Mouse (Mus musculus) hindbrain, embryonic 12.5 days (tissue): ENCODE results near the gene Ddx19a. TPM values are rescaled to one million over a fixed set of nuclear protein-coding genes. Genes with fewer than 3 reads are reported as not detected.
"Not testable (repeated sequence)": the region's sequence is repeated elsewhere in the genome, so short reads cannot be mapped to it uniquely, and the experiment has no call there.

Experiments
- ATAC-seq: fragments of 200-750 bp; cut with Nextera tagmentation; 2 replicates; pipeline ENCODE4 v1.8.0; 2017; ENCODE audit warnings: moderate TSS enrichment; ENCODE audit not compliant: low FRiP score
- H3K27ac ChIP-seq: fragments of 300-500 bp; sonication (generic); 2 replicates; pipeline ENCODE4 v1.5.1; 2016; ENCODE audit warnings: mild to moderate bottlenecking
- H3K27me3 ChIP-seq: fragments of 300-500 bp; sonication (generic); 2 replicates; pipeline ENCODE4 v1.6.1; 2016; ENCODE audit warnings: mild to moderate bottlenecking
- H3K36me3 ChIP-seq: fragments of 300-500 bp; sonication (generic); 2 replicates; pipeline ENCODE4 v1.6.1; 2016; ENCODE audit warnings: mild to moderate bottlenecking
- H3K4me1 ChIP-seq: fragments of 300-500 bp; sonication (generic); 2 replicates; pipeline ENCODE4 v1.6.1; 2016
- H3K4me2 ChIP-seq: fragments of 300-500 bp; sonication (generic); replicated peaks from 2 replicates; pipeline ENCODE4 v1.6.1; 2016; ENCODE audit warnings: mild to moderate bottlenecking
- H3K4me3 ChIP-seq: fragments of 300-500 bp; sonication (generic); 2 replicates; pipeline ENCODE4 v1.5.1; 2016; ENCODE audit warnings: mild to moderate bottlenecking
- H3K9ac ChIP-seq: fragments of 300-500 bp; sonication (generic); 2 replicates; pipeline ENCODE4 v1.6.1; 2016; ENCODE audit warnings: mild to moderate bottlenecking, moderate library complexity
- H3K9me3 ChIP-seq: fragments of 300-500 bp; sonication (generic); replicated peaks from 2 replicates; pipeline ENCODE4 v1.6.1; 2016; ENCODE audit warnings: mild to moderate bottlenecking
- WGBS: fragments of 180-500 bp; shearing (Covaris S2); methylation state at CpG from one replicate; pipeline ENCODE4 v1.1.7; 2016; 5-methylcytosine and 5-hydroxymethylcytosine counted together
- polyA plus RNA-seq: library from polyadenylated mRNA; unstranded; fragments of >200 nt; fragmentation: Nextera tagmentation; extraction: Ambion mirVana; gene quantifications from 2 replicates; pipeline ENCODE4 v1.2.1, GENCODE M21; 2016

The Ddx19a gene
- polyA plus RNA-seq, 1 experiment from 2014 or later: 13.9 TPM

- H3K9ac ChIP-seq, H3K4me1 ChIP-seq, H3K4me2 ChIP-seq, H3K27ac ChIP-seq, H3K4me3 ChIP-seq, H3K9me3 ChIP-seq, H3K36me3 ChIP-seq, ATAC-seq, H3K27me3 ChIP-seq: not testable (repeated sequence)
- WGBS: 78% methylated on average over 2 of the region's 2 CpGs
These were observed 29.0 kb upstream of the Ddx19a start for GRCm38 (mm10) chr8:111026609-111027008.

DNA sequence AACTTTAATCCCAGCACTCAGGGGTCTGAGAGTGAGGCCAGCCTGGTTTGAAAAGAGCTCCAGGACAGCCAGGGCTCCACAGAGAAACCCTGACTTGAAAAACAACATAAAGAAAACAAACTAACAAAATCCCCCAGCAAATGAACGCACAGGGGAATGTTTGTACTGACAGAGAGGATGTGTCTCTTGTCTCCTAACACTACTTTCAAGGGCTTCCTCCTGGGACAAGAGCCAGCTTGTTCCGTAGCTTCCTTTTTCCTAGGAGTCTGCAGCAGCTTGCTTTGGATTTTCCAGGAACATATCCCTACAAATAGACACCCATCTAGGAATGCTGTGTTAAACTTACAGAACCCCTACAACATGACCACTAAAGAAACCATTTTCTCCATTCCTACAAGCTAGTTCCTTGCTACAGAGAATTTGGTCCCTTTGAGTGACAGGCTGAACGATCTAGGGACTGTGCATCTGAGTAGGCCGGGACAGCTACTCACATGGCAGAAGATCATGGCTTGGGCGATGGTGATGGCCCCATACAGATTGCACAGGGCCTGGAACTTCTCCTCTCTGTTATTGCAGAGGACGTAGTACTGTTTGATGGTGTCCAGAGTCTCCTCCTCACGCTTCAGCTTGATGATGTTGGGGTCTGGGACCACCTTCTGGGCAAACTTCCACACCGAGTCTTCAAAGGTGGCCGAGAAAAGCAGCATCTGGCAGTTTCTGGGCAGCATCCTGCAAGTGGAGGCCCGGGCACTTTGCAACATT lies 12.8 kb upstream of the Ddx19a start:
- not testable (repeated sequence) for ATAC-seq, H3K27me3 ChIP-seq, H3K4me2 ChIP-seq, H3K9ac ChIP-seq, H3K27ac ChIP-seq, H3K4me1 ChIP-seq, H3K4me3 ChIP-seq, H3K9me3 ChIP-seq
- peaks cover 48% of the 10 kb centered on the region for H3K36me3 ChIP-seq
- WGBS: 90% methylated on average over 7 of the region's 10 CpGs

GRCm38 (mm10) chr8:110996641-110997430 lies 764 bp downstream of the Ddx19a start:
- Histone ChIP-seq H3K4me2 (peak overlapping the region; percentile 86), H3K36me3 (peaks cover 9% of the 10 kb centered on the region), H3K4me1 (peaks cover 10% of the 10 kb centered on the region), H3K9me3 (no peaks in the 10 kb centered on the region), H3K27ac (peak overlapping the region; percentile 74; the same call in 1 of the 2 replicates), H3K4me3 (peak overlapping the region; percentile 87), H3K27me3 (no peaks in the 10 kb centered on the region), H3K9ac (peak overlapping the region; percentile 87)
- ATAC-seq: no peak
- 40% methylated on average over 16 of the region's 16 CpGs for WGBS

DNA sequence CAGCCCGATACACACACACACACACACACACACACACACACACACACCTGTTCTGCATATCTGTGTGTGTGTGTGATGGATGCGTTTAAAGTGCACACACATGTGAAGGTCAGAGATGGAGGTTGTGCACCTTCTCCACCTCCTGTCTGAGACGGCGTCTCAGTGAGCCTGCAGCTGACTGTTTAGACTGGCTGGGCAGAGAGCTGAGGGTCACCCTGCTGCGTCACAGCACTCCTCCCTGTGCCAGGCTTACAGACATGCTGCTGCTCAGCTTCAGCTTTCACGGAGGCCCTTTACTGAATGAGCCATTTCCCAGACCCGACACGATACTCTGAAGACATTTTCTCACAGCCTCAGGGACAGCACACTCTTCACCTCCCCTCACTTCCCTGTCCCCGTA lies 7.6 kb downstream of the Ddx19a start:
- ATAC-seq: no peak
- WGBS: 88% methylated on average over 9 of the region's 9 CpGs
- no peak overlapping the region for H3K4me3 ChIP-seq
- no peaks in the 10 kb centered on the region for H3K4me1 ChIP-seq
- H3K36me3 ChIP-seq: peaks cover 64% of the 10 kb centered on the region
- no peak overlapping the region for H3K27ac ChIP-seq
- H3K27me3 ChIP-seq: no peaks in the 10 kb centered on the region
- H3K9me3 ChIP-seq: no peaks in the 10 kb centered on the region
- H3K4me2 ChIP-seq: no peak overlapping the region
- no peak overlapping the region for H3K9ac ChIP-seq

GRCm38 (mm10) chr8:110987805-110988744 lies 9.5 kb downstream of the Ddx19a start:
- Histone ChIP-seq H3K27ac (no peak overlapping the region), H3K4me2 (no peak overlapping the region), H3K27me3 (no peaks in the 10 kb centered on the region), H3K36me3 (peaks cover 78% of the 10 kb centered on the region), H3K9ac (no peak overlapping the region), H3K9me3 (no peaks in the 10 kb centered on the region), H3K4me3 (no peak overlapping the region), H3K4me1 (no peaks in the 10 kb centered on the region)
- 84% methylated on average over 8 of the region's 8 CpGs for WGBS
- no peak for ATAC-seq

GRCm38 (mm10) chr8:110981304-110981703 lies 16.3 kb downstream of the Ddx19a start:
- no peak overlapping the region for H3K9ac ChIP-seq
- H3K4me3 ChIP-seq: no peak overlapping the region
- H3K4me1 ChIP-seq: no peaks in the 10 kb centered on the region
- no peaks in the 10 kb centered on the region for H3K27me3 ChIP-seq
- no peak overlapping the region for H3K27ac ChIP-seq
- no peak overlapping the region for H3K4me2 ChIP-seq
- peaks cover 70% of the 10 kb centered on the region for H3K36me3 ChIP-seq
- 94% methylated on average over 2 of the region's 2 CpGs for WGBS
- no peak for ATAC-seq
- H3K9me3 ChIP-seq: no peaks in the 10 kb centered on the region

GRCm38 (mm10) chr8:110977987-110978386 lies 19.6 kb downstream of the Ddx19a start:
- ATAC-seq, H3K9ac ChIP-seq: not testable (repeated sequence)
- H3K36me3 ChIP-seq: peaks cover 65% of the 10 kb centered on the region

DNA sequence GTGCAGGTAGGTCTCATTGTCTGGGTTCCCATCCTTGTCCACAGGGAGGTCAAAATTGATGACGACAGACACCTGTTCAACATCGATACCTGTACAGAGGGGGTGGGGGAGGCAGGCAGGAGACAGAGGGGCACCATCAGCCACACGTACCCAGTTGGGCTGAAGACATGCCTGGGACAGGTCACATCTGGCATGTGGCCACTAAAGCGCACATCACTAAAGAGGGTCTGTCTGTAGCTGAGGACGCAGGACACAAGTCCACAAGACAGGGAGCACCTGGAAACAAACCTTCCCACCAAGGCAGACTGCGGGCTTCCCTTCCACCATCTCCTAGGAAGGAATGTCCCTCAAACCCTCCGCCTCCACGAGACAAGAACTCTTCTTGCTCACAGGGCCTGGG lies 21.1 kb downstream of the Ddx19a start:
- not testable (repeated sequence) for H3K4me2 ChIP-seq, H3K27ac ChIP-seq, ATAC-seq, H3K9ac ChIP-seq, H3K9me3 ChIP-seq, H3K27me3 ChIP-seq, H3K4me1 ChIP-seq, H3K4me3 ChIP-seq
- WGBS: 95% methylated on average over 8 of the region's 8 CpGs
- H3K36me3 ChIP-seq: peaks cover 59% of the 10 kb centered on the region

More at GRCm38 (mm10) chr8:110977987-110978386, 19.6 kb downstream of the Ddx19a start:
- H3K4me3 ChIP-seq, H3K27ac ChIP-seq, H3K4me2 ChIP-seq, H3K4me1 ChIP-seq, H3K27me3 ChIP-seq, H3K9me3 ChIP-seq: not testable (repeated sequence)
- 92% methylated on average over 2 of the region's 2 CpGs for WGBS

DNA sequence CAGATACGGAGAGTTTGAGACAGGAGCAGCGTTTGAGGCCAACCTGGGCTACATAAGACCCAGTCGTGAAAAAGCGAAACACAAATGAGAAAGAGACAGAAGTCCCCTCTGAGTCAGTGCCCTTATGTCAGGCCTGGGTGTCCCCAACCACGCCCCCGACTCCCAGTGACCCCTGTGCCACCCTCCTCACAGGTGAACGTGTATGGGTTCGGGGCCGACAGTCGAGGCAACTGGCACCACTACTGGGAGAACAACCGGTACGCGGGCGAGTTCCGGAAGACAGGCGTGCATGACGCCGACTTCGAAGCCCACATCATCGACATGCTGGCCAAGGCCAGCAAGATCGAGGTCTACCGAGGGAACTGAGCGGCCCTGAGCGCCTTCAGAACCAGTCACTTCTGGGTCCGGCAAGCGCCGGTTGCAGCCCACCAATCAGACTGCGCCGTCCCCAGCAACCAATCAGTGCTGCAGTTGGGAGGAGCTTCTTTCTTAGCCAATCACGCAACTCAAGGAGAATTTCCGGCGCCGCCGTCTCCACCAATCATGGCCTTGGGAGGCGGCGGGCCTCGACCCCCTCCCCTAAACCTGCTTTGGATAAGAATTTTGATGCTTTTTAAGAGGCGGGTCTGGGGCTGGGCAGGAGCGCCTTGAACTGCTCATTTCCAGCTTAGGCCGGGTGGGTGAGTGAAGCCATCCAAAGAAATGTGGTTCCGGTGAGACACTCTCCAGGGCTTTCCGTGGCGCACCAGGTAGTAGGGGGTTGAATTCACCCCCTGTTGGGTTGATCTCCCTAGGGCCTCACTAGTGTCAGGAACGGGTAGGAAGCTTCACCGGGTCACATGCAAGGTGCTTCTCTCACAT lies 27.5 kb downstream of the Ddx19a start:
- H3K4me2 ChIP-seq: peak overlapping the region; percentile 76
- H3K36me3 ChIP-seq: peaks cover 40% of the 10 kb centered on the region
- peak overlapping the region; percentile 63 for H3K9ac ChIP-seq
- H3K27me3 ChIP-seq: no peaks in the 10 kb centered on the region
- 5% methylated on average over 45 of the region's 45 CpGs for WGBS
- peak overlapping the region; percentile 54 for H3K4me3 ChIP-seq
- ATAC-seq: peak; percentile 98
- H3K9me3 ChIP-seq: no peaks in the 10 kb centered on the region
- H3K27ac ChIP-seq: no peak overlapping the region
- peaks cover 8% of the 10 kb centered on the region for H3K4me1 ChIP-seq

- Histone ChIP-seq H3K9me3 (no peaks in the 10 kb centered on the region), H3K36me3 (peaks cover 31% of the 10 kb centered on the region), H3K4me1 (peaks cover 8% of the 10 kb centered on the region), H3K27ac (no peak overlapping the region), H3K4me2 (no peak overlapping the region), H3K4me3 (no peak overlapping the region), H3K9ac (no peak overlapping the region), H3K27me3 (no peaks in the 10 kb centered on the region)
- ATAC-seq: no peak
- 85% methylated on average over 9 of the region's 9 CpGs for WGBS
These were observed 30.3 kb downstream of the Ddx19a start for GRCm38 (mm10) chr8:110967326-110967725.

GRCm38 (mm10) chr8:110966586-110966985 lies 31.0 kb downstream of the Ddx19a start:
- Histone ChIP-seq H3K9me3 (no peaks in the 10 kb centered on the region), H3K36me3 (peaks cover 35% of the 10 kb centered on the region), H3K27ac (no peak overlapping the region), H3K9ac (no peak overlapping the region), H3K27me3 (no peaks in the 10 kb centered on the region), H3K4me1 (peaks cover 8% of the 10 kb centered on the region), H3K4me3 (no peak overlapping the region), H3K4me2 (no peak overlapping the region)
- WGBS: 88% methylated on average over 8 of the region's 8 CpGs
- ATAC-seq: no peak
